Mouse (Mus musculus) embryo, embryonic 11.5 days (tissue): ENCODE measurements around the gene Tbc1d23.
"Not testable (repeated sequence)": the region's sequence is repeated elsewhere in the genome, so short reads cannot be mapped to it uniquely, and the experiment has no call there.

Experiments
- DNase-seq: peaks from one replicate; pipeline ENCODE4 v3.0.0-alpha.2; 2012; ENCODE audit warnings: low read depth, low spot score

The Tbc1d23 gene

GRCm38 (mm10) chr16:57231089-57231936 is at the start of gene Tbc1d23:
TSS of gene Tbc1d23 (minus strand) at chr16:57231504.
- DNase-seq, result peak; percentile 97

- DNase-seq, result no peak
Observed at GRCm38 (mm10) chr16:57280221-57281217, 49.2 kb upstream of the Tbc1d23 start.

GRCm38 (mm10) chr16:57278976-57279626 is 47.8 kb upstream of the Tbc1d23 start:
- DNase-seq, result no peak

- DNase-seq, result no peak
Observed at GRCm38 (mm10) chr16:57269751-57270150, 38.4 kb upstream of the Tbc1d23 start.

GRCm38 (mm10) chr16:57268058-57268841 is 36.9 kb upstream of the Tbc1d23 start:
- no peak for DNase-seq

- DNase-seq, result no peak
Observed at GRCm38 (mm10) chr16:57267068-57267467, 35.8 kb upstream of the Tbc1d23 start.

- no peak for DNase-seq
Observed at GRCm38 (mm10) chr16:57260152-57260551, 28.8 kb upstream of the Tbc1d23 start.

GRCm38 (mm10) chr16:57259356-57260083 is 28.2 kb upstream of the Tbc1d23 start:
- DNase-seq, result no peak

GRCm38 (mm10) chr16:57251589-57252421 is 20.5 kb upstream of the Tbc1d23 start:
- no peak for DNase-seq

- DNase-seq, result no peak
Observed at GRCm38 (mm10) chr16:57250991-57251390, 19.7 kb upstream of the Tbc1d23 start.

GRCm38 (mm10) chr16:57247464-57247863 is 16.2 kb upstream of the Tbc1d23 start:
- no peak for DNase-seq

GRCm38 (mm10) chr16:57246596-57246995 is 15.3 kb upstream of the Tbc1d23 start:
- DNase-seq, result no peak

- peak; percentile 72 for DNase-seq
Observed at GRCm38 (mm10) chr16:57243858-57244248, 12.5 kb upstream of the Tbc1d23 start.

- DNase-seq, result no peak
Observed at GRCm38 (mm10) chr16:57243205-57243857, 12.0 kb upstream of the Tbc1d23 start.

- DNase-seq, result no peak
Observed at GRCm38 (mm10) chr16:57242857-57243204, 11.5 kb upstream of the Tbc1d23 start.

GRCm38 (mm10) chr16:57235871-57236510 is 4.7 kb upstream of the Tbc1d23 start:
- no peak for DNase-seq

- DNase-seq, result not testable (repeated sequence)
Observed at GRCm38 (mm10) chr16:57231937-57232310, 620 bp upstream of the Tbc1d23 start.

- DNase-seq, result no peak
Observed at GRCm38 (mm10) chr16:57226444-57226843, 4.9 kb downstream of the Tbc1d23 start.
